Mouse (Mus musculus) lung, adult 10 weeks (tissue): ENCODE data around the gene Hist1h1c. TPM values are rescaled to one million over a fixed set of nuclear protein-coding genes. Genes with fewer than 3 reads are reported as not detected.

Source experiments
- polyA plus RNA-seq: library from polyadenylated mRNA; stranded (reverse); fragments of 350-450 nt; fragmentation: Illumina TruSeq; extraction: RNeasy Lipid Tissue Mini Kit (QIAGEN cat#74804); gene quantifications from one replicate; pipeline ENCODE4 v1.2.3, GENCODE M21; 2014; ENCODE audit warnings: low read depth, low replicate concordance; ENCODE audit not compliant: insufficient read depth

Gene Hist1h1c
- 58.8 TPM for polyA plus RNA-seq

DNA sequence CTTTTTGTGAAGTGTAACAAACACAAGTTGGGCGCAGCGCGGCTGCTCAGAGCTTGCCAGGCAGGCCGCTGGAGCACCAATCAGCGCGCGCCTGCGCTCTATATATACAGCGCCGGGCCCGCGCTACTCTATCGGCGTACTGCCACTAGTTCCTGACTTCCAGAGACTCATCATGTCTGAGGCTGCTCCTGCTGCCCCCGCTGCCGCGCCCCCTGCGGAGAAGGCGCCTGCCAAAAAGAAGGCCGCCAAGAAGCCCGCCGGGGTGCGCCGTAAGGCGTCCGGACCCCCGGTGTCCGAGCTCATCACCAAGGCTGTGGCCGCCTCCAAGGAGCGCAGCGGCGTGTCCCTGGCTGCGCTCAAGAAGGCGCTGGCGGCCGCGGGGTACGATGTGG, at the start of gene Hist1h1c:
TSS of gene Hist1h1c (plus strand) at position 132 of the 392 bp plus-strand sequence.

DNA sequence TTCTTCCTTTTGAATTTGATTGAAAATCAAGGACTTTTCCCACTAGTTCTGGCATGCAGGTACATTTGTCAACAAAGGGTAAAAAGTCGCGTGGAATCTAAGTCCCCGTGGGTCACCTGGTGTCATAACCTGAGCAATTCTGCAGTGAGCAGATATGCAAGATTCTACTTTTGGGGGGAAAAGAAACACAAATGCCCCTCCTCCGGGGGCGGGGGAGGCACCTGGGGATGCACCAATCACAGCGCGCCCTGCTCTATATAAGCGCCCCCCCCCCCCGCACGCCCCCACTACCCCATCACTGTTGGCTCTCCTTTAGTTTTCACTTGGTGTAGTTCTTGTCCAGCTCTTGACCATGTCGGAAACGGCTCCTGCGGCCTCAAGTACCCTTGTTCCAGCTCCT, 43.1 kb upstream of the Hist1h1c start, which contains the start of gene Hist1h1t:
TSS of gene Hist1h1t (plus strand) at position 301 of the 400 bp plus-strand sequence.

DNA sequence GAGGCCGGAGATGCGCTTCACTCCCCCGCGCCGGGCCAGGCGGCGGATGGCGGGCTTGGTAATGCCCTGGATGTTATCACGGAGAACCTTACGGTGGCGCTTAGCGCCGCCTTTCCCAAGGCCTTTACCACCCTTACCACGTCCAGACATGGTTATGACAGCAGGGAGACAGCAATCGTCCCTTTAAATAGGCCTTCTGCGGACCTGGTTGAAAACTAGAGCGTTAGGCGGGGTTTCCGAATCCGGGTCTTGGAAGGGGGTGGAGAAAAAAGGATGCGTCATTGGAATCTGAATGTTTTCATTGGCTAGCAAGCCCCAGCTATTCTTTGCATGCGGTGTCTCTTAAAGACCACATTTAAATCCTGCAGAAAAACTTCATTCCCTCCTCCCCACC, 40.3 kb upstream of the Hist1h1c start, which contains the start of gene Hist1h4c:
TSS of gene Hist1h4c (minus strand) at position 155 of the 394 bp plus-strand sequence.

DNA sequence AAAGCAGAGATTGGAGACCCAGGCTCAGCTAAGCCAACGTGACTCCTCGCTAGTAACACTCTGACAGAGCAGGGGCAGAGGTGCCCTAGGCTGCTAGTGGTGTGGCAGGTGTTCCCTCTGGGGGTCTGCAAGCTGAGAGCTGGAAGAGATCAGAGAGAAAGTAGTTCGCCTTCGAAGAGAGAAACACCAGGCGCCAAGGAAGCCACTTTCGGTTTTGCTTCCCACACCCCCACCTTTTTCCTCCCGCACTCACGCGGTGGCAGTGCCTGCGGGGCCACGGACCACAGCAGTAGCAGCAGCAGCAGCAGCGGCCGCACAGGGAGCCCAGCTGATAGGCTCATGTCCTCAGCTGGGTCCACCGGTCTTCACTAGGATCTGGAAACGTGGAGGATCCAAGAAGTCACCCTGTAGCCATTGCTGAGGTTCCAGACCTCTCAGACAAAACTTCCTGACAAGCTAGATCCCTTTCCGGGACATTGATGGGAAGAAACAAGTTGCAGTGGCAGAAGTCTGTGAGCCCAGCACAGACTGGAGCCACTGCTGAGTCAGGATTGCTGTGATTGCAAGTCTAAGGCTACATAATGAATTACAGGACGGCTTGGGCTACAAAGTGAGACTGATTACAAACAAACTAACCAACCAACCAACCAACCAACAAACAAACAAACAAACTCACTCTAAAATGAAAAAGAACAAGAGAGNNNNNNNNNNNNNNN, 28.1 kb upstream of the Hist1h1c start, which contains the start of gene Hfe:
TSS of gene Hfe (minus strand) at position 481 of the 716 bp plus-strand sequence.

DNA sequence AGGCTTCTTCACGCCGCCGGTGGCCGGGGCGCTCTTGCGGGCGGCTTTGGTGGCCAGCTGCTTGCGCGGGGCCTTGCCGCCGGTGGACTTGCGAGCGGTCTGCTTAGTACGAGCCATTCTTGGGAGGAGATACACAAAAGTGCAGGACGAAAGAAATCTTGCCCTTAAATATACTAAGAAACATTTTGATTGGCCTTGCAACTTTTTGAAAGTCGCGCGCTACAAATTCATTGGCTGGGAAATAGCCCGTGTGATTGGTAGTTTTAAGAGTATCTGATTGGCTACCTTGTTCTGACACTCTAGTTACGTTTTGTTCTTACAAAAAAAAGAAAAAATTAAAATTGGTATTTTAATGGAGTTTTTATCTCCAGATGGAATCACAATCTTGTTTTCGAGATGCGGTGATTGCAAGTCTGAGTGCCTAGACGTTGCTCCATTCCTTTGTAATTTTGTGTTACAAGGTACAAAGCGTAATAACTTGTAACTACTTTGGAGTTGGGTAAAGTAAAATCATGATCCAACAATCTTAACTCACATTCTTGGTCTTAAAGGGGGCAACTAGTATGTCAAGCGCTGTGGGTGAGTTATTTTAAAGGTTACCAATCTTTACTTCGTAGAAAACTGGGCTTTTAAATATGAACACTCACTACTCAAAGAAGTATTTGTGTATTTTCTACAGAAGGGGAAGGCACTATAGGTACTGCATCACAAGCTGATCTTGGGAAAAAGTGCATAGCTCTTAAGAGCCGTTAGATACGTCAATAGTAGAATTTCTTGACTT, 7.0 kb downstream of the Hist1h1c start, which contains the start of gene Hist1h3c:
TSS of gene Hist1h3c (minus strand) at position 222 of the 781 bp plus-strand sequence.

DNA sequence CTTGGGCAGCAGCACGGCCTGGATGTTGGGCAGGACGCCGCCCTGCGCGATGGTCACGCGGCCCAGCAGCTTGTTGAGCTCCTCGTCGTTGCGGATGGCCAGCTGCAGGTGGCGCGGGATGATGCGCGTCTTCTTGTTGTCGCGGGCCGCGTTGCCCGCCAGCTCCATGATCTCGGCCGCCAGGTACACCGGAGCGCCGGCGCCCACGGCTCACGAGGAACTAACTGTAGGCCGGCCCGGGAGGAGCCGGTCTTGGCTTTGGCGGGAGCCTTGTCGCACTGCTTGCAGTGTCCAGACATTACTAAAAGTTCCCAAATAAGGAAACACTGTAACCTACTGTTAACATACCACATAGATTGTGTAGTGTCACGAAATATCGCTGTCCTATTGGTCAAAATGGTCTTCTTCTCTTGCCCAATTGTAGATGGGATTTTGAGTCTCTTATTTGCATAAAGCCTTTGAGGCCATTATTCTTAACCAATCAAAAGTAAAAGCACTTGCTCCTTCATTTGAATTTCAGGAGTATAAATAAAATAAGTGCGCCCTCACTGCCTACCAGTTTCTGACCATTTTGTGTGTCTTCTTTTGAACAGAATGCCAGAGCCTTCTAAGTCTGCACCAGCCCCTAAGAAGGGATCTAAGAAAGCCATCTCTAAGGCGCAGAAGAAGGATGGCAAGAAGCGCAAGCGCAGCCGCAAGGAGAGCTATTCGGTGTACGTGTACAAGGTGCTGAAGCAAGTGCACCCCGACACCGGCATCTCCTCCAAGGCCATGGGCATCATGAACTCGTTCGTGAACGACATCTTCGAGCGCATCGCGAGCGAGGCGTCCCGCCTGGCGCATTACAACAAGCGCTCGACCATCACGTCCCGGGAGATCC, 7.8 kb downstream of the Hist1h1c start, which contains the start of gene Hist1h2bb:
TSS of gene Hist1h2bb (plus strand) at position 534 of the 880 bp plus-strand sequence.

DNA sequence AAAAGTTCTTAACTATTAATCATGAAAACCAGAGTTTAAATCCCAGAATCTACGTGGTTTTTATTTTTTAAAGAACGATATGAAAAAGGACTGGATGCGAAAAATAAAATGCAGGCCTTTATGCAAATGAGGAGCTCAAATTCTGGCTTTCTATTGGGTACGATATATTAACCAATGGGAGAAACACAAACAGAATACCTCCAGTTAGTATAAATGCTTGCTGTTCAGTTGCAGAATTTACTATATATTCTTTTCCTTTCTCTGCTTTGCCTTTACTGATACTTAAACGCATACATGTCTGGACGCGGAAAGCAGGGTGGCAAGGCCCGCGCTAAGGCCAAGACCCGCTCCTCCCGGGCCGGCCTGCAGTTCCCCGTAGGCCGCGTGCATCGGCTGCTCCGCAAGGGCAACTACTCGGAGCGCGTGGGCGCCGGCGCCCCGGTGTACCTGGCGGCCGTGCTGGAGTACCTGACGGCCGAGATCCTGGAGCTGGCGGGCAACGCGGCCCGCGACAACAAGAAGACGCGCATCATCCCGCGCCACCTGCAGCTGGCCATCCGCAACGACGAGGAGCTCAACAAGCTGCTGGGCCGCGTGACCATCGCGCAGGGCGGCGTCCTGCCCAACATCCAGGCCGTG, 12.3 kb downstream of the Hist1h1c start, which contains the start of gene Hist1h2ab:
TSS of gene Hist1h2ab (plus strand) at position 288 of the 639 bp plus-strand sequence.

DNA sequence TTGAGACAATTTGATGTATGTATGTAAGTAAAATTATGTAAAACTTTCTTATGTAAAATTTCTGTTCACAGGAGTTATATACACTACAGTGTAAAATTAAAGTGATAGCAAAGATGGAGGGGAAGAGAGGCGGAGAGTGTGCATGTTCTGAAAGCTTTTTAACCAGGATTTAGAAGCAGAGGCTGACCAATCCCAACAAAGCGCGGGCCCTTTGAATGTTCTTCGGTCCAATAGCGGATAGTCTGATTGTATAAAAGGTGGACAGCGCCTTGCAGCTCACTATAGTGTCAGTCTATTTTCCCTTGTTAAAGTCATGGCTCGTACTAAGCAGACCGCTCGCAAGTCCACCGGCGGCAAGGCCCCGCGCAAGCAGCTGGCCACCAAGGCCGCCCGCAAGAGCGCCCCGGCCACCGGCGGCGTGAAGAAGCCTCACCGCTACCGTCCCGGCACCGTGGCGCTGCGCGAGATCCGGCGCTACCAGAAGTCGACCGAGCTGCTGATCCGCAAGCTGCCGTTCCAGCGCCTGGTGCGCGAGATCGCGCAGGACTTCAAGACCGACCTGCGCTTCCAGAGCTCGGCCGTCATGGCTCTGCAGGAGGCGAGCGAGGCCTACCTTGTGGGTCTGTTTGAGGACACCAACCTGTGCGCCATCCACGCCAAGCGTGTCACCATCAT, 13.6 kb downstream of the Hist1h1c start, which contains the start of gene Hist1h3b:
TSS of gene Hist1h3b (plus strand) at position 201 of the 675 bp plus-strand sequence.

DNA sequence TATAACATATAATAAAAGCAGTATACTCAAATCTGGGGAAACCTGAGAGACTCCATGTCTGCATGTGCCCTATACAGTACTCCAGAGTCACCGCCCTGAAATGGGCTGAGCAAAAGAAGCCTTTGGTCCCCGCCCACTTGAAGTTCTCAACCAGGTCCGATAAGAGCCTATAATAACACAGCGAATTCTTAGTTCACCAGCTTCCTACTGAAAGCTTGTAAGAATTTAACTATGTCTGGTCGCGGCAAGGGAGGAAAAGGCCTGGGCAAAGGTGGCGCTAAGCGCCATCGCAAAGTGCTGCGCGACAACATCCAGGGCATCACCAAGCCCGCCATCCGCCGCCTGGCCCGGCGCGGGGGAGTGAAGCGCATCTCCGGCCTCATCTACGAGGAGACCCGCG, 18.2 kb downstream of the Hist1h1c start, which contains the start of gene Hist1h4b:
TSS of gene Hist1h4b (plus strand) at position 224 of the 400 bp plus-strand sequence.

DNA sequence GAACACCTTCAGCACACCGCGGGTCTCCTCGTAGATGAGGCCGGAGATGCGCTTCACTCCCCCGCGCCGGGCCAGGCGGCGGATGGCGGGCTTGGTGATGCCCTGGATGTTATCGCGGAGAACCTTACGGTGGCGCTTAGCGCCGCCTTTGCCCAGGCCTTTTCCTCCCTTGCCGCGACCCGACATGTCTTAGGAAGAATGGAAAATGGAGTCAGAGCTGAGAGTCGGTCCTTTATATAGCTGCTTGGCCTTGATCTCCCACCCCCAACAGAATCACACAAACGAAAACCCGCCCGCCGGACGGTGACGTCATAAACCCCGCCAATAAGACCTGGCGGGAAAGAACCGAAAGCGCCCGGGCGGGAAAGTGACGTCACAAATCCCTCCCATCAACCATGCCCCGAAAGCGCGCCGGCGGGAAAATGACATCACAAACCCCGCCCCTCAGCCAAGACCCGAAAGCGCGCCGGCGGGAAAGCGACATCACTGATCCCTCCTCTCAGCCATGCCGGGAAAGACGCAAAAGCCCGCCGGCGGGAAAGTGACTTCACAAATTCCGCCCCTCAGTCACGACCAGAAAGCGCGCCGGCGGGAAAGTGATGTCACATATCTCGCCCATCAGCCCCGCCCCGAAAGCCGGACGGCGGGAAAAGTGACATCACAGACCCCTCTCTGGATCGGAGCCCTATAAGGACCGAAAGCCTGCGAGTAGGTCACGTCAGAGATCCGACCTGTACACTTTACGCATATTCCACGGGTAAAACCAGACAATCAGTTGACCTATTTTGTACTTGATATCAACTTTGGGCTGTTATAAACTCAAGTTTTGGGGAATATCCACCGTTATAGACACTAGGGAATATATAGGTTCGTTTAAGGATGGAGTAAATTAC, 22.6 kb downstream of the Hist1h1c start, which contains the start of gene Hist1h4a:
TSS of gene Hist1h4a (minus strand) at position 259 of the 893 bp plus-strand sequence.

DNA sequence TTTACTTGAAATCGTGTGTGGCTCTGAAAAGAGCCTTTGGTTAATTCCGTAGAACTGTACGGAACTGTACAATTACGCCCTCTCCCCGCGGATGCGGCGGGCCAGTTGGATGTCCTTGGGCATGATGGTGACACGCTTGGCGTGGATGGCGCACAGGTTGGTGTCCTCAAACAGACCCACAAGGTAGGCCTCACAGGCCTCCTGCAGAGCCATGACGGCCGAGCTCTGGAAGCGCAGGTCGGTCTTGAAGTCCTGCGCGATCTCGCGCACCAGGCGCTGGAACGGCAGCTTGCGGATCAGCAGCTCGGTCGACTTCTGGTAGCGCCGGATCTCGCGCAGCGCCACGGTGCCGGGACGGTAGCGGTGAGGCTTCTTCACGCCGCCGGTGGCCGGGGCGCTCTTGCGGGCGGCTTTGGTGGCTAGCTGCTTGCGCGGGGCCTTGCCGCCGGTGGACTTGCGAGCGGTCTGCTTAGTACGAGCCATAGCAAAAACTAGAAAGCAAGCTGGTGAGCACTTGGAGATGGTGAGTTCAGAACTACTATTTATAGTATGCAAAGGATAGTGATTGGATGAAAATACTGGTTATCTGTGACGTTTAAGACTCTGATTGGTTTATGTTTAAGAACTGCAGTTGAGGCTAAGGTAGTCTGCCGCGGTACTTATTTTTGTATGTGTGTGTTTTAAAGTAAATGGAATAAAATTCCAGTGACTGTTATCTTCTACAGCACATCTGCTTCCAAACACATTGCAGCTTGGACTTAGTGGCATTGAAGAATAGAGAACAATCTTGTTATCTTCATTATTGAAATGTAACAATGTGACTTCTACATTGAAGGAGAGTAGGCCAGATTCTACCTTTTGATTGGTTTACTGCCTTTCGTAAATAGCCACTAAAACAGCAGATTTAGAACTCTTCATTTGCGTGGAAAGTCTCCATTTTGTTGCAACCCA, 23.5 kb downstream of the Hist1h1c start, which contains the start of gene Hist1h3a:
TSS of gene Hist1h3a (minus strand) at position 516 of the 951 bp plus-strand sequence.

DNA sequence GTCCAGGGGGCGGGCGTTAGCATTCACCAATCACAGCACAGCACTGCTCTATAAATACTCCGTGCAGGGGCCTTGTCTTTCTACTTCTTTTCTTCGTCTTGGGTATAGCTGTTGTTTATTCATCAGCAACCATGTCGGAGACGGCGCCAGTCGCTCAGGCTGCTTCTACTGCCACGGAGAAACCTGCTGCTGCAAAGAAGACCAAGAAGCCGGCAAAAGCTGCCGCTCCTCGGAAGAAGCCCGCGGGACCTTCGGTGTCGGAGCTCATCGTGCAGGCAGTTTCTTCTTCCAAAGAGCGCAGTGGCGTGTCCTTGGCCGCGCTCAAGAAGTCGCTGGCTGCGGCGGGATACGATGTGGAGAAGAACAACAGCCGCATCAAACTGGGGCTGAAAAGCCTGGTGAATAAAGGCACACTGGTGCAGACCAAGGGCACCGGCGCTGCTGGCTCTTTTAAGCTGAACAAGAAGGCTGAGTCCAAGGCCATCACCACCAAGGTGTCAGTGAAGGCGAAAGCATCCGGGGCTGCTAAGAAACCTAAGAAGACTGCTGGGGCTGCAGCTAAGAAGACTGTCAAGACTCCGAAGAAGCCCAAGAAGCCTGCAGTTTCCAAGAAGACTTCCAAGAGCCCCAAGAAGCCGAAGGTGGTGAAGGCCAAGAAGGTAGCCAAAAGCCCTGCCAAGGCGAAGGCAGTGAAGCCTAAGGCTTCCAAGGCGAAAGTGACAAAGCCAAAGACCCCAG, 25.1 kb downstream of the Hist1h1c start, which contains the start of gene Hist1h1a:
TSS of gene Hist1h1a (plus strand) at position 81 of the 738 bp plus-strand sequence.

DNA sequence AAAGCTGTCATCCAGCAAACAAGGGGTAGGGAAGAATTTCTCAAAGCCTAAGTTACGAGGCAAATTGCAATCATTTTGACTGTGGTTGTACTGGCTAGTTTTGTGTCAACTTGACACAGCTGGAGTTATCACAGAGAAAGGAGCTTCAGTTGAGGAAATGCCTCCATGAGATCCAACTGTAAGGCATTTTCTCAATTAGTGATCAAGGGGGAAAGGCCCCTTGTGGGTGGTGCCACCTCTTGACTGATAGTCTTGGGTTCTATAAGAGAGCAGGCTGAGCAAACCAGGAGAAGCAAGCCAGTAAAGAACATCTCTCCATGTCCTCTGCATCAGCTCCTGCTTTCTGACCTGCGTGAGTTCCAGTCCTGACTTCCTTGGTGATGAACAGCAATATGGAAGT, 31.0 kb downstream of the Hist1h1c start, which contains the start of gene Trim38:
TSS of gene Trim38 (plus strand) at position 301 of the 400 bp plus-strand sequence.

